Mouse (Mus musculus) left cerebral cortex, postnatal 14 days (tissue): ENCODE data around the gene Tmbim6. TPM values are rescaled to one million over a fixed set of nuclear protein-coding genes. Genes with fewer than 3 reads are reported as not detected.
"Not testable (repeated sequence)": the region's sequence is repeated elsewhere in the genome, so short reads cannot be mapped to it uniquely, and the experiment has no call there.

Experiments
- DNase-seq, 2 experiments: peaks; one replicate each; pipeline ENCODE4 v3.0.0; 2021 to 2022; ENCODE audit warnings: low spot score in 2 of 2, mixed read lengths in 1 of 2
- intact Hi-C: fragments of 180-260 bp; cut with DNase I; formaldehyde crosslinking; loops from one replicate; pipeline ENCODE4 v1.15.1; 2025
- total RNA-seq, 2 experiments: library from RNA; stranded (reverse); gene quantifications; 2 replicates each; pipeline ENCODE4 v1.2.3; 2021

Tmbim6 gene
- total RNA-seq, 2 experiments from 2014 or later: 330 to 349 TPM

DNA sequence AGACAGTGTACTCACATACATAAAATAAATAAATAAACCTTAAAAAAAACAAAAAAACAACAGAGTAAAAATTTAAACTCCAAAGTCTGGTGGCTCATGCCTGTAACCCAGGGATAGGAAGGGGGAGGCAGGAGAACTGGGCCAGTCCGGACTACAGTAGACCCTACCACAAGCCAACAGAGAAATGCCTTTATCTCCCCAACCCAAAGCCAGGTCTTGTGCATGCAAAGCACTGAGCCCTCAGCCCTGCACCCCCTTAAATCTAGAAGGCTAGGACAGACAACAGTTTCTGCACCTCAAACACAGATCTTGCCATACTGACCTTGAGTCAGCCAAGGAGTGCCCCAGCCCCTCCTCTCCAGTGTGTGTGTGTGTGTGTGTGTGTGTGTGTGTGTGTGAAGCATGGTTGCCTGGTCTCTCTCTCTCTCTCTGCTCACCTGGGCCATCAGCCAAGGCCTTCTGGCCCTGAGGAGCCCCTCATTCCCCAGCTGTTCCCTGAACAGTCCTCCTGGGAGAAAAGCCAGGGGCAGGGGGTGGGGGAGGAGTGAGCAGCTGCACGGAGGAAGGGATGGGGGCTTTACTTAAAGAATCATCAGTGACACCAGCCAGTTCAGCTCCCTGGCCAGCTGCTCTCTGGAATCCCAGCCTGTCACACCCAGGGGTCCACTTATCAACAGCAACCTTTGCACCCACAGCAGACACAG, 47.6 kb downstream of the Tmbim6 start:
- intact Hi-C loops: no loop called here
- DNase-seq: peak; percentile 26 to 46

DNA sequence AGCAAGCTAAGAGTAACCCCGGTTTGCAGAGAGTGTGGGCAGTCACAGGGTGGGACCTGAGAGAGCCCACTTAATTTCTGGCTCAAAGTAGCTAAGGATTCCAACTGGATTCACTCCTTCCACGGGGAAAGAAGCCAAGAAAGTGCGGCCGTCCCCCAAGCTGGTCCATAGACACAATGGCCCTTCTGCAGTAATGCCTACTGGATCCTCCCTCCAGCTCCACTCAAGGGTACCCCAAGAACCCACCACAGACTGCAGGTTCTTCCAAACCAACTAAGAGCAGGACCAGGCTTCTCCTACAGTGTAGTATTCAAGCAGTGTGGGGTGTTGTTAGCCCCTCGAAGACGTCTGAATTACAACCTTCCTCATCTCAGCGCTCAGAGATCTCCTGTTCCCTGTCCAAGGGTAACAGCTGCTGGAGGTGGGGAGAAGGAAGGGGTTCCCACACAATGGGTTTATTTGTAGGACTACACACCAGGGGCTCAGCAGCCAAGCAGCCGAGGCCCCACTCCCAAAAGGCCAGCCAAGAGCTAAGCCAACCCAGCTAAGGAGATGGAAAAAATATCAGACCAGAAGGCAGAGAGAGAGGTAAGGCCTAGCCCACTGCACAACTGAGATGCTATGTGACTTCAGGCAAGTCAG, 48.3 kb downstream of the Tmbim6 start:
- no peak for DNase-seq
- intact Hi-C loops: no loop called here

DNA sequence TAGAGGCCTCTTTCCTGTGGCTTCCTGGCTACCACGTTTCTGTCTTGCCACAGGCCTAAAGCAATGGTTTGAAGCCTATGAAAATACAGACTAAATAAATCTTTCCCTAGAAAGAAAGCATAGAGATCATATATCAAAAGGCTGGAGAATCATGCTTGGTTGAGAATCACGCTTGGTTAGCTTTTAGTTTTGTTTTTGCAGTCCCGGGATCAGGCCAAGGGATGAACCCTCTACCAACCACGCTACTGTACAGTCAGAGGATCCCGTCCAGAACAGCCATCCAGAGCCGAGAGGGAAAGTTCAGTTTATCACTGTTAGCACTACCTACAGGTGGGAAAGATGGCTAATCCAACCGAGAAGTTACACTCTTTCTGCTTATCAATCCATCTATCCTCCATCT, 49.7 kb downstream of the Tmbim6 start:
- no peak for DNase-seq
- intact Hi-C loops: no loop called here

DNA sequence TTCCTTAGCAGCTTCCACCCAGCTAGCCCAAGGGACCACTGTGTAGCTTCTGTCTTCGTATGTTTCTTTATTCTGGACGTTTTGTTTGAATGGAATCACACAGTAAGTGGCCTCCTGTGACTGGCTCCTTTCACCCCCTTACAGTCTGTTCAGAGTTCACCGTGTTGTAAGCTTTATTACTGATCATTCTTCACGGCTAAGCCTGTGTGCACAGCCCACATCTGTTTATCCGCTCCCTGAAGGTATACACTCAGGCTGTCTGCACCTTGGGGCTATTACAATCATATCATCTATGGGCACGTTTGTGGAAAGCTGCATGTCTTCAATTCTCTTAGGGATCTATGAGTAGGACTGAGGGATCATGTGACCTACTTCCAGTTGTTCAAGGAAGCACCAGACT, 52.9 kb downstream of the Tmbim6 start:
- intact Hi-C loops: no loop called here

DNA sequence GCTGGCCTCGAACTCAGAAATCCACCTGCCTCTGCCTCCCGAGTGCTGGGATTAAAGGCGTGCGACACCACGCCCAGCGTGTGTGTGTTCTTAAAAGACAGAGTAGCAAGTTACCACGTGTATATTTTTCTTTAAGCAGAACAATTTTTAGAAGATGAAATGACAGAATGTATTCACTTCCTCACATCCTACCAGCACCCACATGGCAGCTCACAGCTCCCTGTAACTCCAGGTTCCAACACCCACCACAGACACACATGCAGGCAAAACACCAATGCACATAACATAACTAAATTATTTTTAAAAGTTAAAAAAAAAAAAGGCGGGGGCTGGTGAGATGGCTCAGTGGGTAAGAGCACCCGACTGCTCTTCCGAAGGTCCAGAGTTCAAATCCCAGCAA, 53.5 kb downstream of the Tmbim6 start:
- intact Hi-C loops: not testable (repeated sequence)
- peak in 1 of 2 experiments; percentile 30 for DNase-seq

More for the DNA sequence above, 52.9 kb downstream of the Tmbim6 start:
- DNase-seq: no peak

DNA sequence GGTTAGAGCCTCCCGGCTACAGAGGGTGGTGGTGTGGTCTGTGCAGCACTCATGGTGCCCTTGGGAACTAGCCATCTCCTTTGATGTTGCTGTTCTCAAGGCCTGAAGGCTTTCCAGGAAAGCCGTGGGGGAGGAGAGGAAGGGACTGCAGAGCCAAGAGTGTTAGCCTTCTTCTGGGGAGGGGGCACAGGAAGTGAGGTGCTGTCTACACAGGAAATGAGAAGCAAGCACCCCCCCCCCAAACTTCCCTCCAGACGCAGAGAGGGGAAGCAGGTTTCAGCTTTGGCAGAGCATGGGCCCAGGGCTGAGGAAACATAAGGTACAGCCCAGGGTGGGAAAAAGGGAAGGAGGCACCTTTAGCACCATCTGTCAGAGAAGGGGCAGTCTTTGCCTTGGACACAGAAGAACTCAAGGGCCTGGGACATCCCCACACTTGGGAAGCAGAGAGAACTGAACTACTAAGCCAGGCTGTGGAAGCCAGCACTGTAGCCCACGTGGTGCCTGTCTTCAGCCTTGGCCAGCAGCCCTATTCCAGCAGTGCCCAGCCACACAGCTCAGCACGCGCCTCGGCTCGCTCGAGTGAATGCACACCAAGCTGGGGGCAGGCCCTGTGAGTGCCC, 56.6 kb downstream of the Tmbim6 start:
- intact Hi-C loops: no loop called here

DNA sequence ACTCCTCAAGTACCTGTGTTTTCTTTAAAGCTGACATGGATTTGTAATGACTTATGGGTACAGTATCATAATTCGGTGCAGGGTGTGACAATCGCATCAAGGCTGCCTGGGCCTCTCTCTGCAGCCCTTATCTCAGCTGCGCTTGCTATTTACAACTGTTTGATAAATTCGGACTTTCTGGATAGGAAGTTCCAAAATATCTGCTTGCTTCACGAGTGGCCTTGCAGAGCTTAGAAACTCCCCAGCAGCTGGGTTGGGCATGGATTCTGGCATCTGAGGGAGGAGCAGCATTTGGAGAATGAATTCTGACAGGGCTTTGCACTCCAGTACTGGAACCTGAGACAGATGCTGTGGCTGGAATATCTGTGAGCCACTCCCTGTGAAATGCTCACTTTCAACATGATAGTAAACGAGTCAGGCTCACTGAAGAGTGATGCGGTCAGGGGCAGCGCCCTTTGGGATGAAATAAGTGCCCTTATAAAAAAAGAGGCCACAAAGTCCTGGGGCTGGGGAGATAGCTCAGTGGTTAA, 57.1 kb downstream of the Tmbim6 start:
- no peak for DNase-seq
- intact Hi-C loops: no loop called here

More for the DNA sequence above, 56.6 kb downstream of the Tmbim6 start:
- DNase-seq: peak; percentile 65 to 70

DNA sequence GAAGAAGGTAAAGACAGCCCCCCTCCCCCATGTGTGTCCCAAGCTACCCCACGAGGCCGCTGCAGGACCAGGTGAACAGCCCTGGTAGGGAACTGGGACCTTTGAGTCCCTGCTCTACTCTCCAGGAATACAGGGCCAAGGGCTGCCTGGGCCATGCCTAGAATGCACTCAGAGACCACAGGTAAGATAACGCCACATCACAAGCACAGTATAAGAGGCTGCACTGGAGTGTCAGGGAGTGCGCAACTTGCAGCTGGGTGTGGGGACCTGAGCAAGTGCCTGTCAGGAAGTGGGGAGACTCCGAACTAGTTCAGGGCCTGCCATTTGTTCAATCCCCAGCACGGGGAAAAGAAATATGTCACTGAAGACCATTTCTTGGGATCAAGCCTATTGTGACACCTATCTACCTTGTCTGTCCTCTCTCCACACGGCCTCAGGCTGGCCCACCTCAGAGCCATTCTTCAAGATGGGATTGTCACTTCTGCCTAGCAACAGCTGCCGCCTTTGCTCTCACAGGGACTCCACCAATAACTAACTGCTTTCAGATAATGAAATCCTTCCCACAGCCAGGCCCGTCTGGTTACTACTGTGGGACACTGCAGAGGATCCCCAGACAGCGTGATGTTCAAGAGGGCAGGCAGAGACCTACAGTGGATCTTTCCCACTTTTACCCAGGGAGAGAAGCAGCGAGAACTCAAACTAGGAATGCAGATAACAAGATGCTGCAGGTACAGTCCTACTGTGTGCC, 60.6 kb downstream of the Tmbim6 start:
- intact Hi-C loops: no loop called here

DNA sequence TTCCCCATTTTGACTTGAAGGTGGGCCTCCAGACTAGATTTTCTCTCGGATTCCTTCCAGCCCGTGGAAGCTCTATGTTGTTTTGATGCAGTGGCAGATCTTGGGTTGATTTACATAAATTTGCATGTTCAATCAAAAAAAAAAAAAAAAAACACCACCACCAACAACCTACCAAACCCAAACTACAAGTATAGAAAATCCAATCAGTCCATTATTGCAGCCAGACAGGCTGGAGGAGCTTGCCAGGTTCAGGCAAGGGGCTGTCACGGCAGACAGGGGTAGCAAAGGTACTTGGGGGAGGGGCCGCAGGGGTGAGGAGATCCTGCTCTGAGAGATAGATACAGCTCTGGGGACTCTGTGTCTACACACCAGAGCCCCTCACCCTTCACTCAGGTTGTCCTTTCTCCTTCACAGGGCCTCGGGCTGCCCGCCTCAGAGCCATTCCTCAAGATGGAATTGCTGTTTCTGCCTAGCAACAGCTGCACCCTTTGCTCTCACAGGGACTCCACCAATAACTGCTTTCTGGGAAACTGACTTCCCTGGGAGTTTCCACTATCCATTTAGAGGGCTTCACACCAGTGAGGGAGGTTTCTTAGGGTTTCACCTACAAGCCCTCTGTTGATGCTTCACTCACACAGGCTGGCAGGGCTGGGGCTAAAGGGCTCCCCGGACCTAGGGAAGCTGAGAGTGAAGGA, 62.0 kb downstream of the Tmbim6 start:
- no peak for DNase-seq
- intact Hi-C loops: no loop called here

More for the DNA sequence above, 60.6 kb downstream of the Tmbim6 start:
- DNase-seq: no peak

DNA sequence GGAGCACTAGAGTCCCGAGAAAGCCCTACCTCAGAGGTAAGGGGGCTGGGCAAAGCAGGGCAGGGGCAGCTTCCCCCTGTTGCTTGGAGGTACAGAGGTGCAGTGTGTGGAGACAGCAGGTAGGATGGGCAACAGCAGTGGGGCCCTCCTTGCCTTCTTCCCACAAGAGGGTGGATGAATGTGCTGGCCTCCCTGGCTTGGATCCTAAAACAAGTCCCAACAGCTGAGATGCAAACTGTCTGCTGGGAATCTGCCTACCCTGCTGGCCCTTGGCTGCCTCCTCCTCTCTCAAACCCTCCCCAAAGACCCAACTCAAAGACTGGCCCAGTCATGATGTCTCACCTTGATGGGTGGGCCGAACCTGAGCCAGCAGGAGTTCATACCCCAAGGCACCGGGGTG, 62.7 kb downstream of the Tmbim6 start:
- intact Hi-C loops: no loop called here
- DNase-seq: no peak

DNA sequence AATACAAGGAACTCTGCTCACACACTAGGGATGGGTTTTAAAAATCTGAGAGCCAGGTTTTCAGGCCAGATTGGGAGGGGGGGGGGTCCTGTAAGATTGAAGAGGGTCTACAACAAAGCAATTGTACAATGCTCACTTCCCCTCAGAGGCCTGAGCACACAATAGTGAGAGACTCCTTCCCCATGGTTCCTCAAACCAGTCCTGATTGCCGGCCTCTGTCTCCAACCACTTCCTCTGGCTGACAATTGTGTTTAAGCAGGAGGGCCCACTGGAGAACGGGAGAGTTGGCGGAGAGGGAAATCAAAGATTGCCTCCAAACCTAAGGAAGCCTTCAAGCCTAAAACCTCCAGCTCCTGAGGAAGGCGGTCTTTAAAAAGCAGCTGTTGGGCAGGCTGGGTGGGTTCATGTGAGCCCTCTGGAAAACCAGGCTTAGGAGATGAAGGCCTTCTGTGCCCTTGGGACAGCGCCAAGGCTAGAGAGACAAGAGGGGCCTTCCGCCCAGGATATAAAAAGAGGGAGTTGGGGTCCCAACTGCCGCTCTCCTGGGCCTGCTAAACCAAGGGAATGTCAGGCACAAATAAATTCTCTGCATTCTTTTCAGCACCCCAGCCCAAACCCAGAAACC, 63.8 kb downstream of the Tmbim6 start:
- intact Hi-C loops: no loop called here
- no peak for DNase-seq

DNA sequence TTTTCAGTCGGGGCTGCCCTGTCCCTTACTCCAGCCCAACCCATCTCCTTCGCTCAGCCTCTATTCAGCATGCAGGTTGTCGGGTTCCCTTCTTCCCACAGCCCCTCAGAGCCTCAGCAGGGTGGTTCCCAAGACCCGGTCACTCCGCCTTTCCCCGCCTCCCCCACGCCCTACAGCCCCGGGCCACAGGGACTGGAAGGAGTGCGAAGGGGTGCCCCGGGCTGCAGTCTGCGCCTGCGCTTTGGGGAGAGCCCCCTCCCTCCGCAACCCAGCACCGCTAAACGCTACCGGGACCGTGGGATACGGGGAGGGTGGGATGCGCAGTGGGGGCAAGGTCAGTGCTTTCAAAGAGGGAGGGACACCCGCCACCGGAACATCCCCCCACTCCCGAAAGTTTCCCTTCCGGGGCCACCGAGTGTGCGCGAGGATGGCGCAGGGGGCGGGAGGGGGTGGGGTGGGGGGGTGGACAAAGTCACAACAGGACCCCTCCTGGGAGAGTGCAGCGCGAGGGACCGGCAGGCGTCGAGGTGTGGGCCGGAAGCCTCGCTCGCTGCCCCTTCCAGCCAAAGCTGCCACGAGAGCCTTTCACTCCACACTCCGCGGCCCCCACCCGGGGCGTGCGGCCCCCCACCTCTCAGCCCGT, 64.4 kb downstream of the Tmbim6 start:
- intact Hi-C loops: no loop called here
- DNase-seq: peak in 1 of 2 experiments; percentile 53

DNA sequence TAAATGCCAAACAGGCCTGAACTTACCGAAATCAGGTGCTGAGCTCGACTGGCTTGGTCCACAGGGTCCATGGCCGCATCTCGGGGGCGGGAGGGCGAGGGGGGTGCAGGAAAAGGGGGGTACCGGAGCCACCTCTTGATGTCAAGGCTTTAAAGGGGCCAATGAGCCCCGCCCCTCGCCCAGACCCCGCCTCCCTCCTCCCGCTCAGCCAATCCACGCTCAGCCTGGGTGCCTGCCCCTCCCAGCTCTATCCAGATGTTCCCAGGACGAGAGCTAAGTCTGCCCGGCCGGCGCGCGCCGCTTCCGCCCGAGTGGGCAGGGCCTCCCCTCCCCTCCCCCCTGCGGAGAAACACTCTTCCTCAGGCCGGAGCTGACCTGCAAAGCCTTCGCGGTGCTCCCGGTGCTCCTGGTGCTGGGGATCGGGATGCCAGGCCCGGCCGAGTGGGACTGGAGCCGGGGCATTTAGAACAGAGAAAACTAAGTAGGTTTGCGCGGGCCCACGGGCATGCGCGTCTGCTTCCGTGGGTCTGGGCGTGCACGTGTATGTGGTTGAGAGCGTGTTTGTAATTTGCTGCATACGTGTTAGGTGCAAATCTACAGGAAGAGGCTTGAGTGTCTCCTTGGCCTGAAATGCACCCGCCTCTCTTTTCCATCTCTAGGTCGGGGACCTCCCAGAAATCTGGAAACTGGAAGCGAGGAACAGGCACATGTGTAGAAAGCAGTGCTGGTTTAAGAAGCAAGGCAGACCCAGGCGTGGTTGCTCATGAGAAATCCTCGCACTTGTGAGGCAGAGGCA, 65.1 kb downstream of the Tmbim6 start, which contains the start of gene Nckap5l:
TSS of gene Nckap5l (minus strand) at position 143 of the 796 bp plus-strand sequence.
- DNase-seq: peak; percentile 92 to 94
- intact Hi-C loops: no loop called here

Other genes starting within 250 kb of the Tmbim6 start
- 100 to 1,000 TPM; 161 to 175 TPM for gene Kcnh3, start 168.0 kb upstream of the Tmbim6 start, total RNA-seq
- 10 to 100 TPM; 93.7 to 99.6 TPM for gene Mcrs1, start 140.9 kb upstream of the Tmbim6 start, total RNA-seq
- 10 to 100 TPM; 95.4 to 99.5 TPM for gene Prpf40b, start 97.8 kb upstream of the Tmbim6 start, total RNA-seq
- 1 to 10 TPM; 1.7 to 2.2 TPM for gene Fam186b, start 97.0 kb upstream of the Tmbim6 start, total RNA-seq
- gene Fmnl3, start 22.4 kb upstream of the Tmbim6 start, total RNA-seq: 10 to 100 TPM; 11.3 to 13.4 TPM
- gene Nckap5l, start 64.9 kb downstream of the Tmbim6 start, total RNA-seq: 10 to 100 TPM; 27.6 to 35.6 TPM
- gene Bcdin3d, start 81.8 kb downstream of the Tmbim6 start, total RNA-seq: 1 to 10 TPM; 4.7 to 4.8 TPM
- 100 to 1,000 TPM; 220 to 261 TPM for gene Faim2, start 135.3 kb downstream of the Tmbim6 start, total RNA-seq
- gene Aqp2, start 186.2 kb downstream of the Tmbim6 start, total RNA-seq: under 1 TPM in 1 of 2 experiments, not detected in 1; 0.33 TPM
- 1 to 10 TPM in 1 of 2 experiments, under 1 TPM in 1; 0.93 to 1.4 TPM for gene Aqp5, start 197.9 kb downstream of the Tmbim6 start, total RNA-seq
- under 1 TPM; 0.44 to 0.48 TPM for gene Aqp6, start 208.5 kb downstream of the Tmbim6 start, total RNA-seq